Mouse (Mus musculus): ENCODE measurements at regions not wholly inside any gene's neighbourhood (a gene's known extent, or its start where the extent isn't known, plus 50 kb on each side); places are given as distances from the start of the nearest gene placed in this dataset.

GRCm38 (mm10) chr5:106376781-106377525 lies 81.0 kb downstream of the Barhl2 start:
- Histone ChIP-seq H3K27me3 (ENCODE audit: control insufficient read depth, insufficient read depth, low read length) (no peaks in the 10 kb centered on the region; the same call in 1 of the 2 replicates), H3K4me3 (replicated peaks; ENCODE audit: insufficient read depth, low read depth, low read length) (no peak overlapping the region), H3K4me1 (ENCODE audit: control insufficient read depth, insufficient read depth, low read length) (no peaks in the 10 kb centered on the region), H3K27ac (ENCODE audit: insufficient read depth, low read length) (no peak overlapping the region)
- TF ChIP-seq POLR2A (IDR thresholded peaks at IDR 0.05; ENCODE audit: borderline replicate concordance, insufficient read depth, low read length) (no peak), CTCF (IDR thresholded peaks at IDR 0.05; ENCODE audit: borderline replicate concordance, insufficient read depth, low read depth, low read length) (no peak)
- no peak for DNase-seq
- WGBS, result 37% methylated on average over 25 of the region's 25 CpGs

DNA sequence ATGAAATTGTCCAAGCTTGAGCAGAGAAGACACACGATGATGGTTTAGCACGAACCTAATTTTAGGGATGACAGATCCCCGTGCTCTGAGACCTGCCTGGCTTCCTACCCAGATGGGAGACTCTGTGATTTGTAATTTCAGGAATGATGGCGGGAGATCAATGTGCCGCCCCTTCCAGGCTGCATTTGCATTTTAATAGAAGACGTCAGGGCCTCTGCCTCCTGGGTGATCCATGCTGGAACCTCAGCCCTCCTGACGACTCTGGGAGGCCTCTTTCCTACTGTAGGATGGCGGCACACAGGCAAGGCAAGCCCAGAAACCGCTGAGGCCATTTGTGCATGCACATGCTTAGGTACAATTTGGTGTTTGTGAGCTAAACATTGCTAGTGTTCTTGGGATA lies 90.1 kb downstream of the Barhl2 start:
- WGBS, result 74% methylated on average over 9 of the region's 9 CpGs
- Histone ChIP-seq H3K27ac (ENCODE audit: insufficient read depth, low read length) (no peak overlapping the region), H3K4me1 (ENCODE audit: control insufficient read depth, insufficient read depth, low read length) (peaks cover 4% of the 10 kb centered on the region), H3K27me3 (ENCODE audit: control insufficient read depth, insufficient read depth, low read length) (no peaks in the 10 kb centered on the region), H3K4me3 (replicated peaks; ENCODE audit: insufficient read depth, low read depth, low read length) (no peak overlapping the region)
- no peak for TF ChIP-seq CTCF (IDR thresholded peaks at IDR 0.05; ENCODE audit: borderline replicate concordance, insufficient read depth, low read depth, low read length)
- no peak for DNase-seq

- 91% methylated on average over 5 of the region's 5 CpGs for WGBS
- no peak for TF ChIP-seq CTCF (IDR thresholded peaks at IDR 0.05; ENCODE audit: borderline replicate concordance, insufficient read depth, low read depth, low read length)
- TF ChIP-seq POLR2A (IDR thresholded peaks at IDR 0.05; ENCODE audit: borderline replicate concordance, insufficient read depth, low read length), result no peak
- H3K4me3 ChIP-seq (replicated peaks; ENCODE audit: insufficient read depth, low read depth, low read length), result no peak overlapping the region
Measured at GRCm38 (mm10) chr5:106367312-106367711, 90.7 kb downstream of the Barhl2 start.

DNA sequence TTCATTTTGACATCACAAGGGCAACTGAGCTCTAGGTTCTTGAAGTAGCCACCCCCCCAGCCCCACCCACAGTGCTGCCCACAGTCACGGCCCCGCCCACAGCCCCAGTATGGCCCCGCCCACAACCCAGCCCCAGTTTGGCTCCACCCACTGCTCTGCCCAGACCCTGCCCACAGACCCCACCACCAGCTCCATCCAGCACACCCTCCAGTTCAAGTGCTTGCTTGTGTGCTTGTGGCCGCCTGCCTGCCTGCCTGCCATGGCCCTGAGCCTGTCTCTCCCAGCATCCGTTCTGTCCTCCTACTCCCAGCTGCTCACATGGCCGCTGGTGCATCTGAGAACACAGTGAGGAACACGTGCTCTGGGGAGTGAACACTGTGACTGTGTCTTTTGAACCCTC lies 92.0 kb downstream of the Barhl2 start:
- H3K4me1 ChIP-seq (ENCODE audit: control insufficient read depth, insufficient read depth, low read length), result peaks cover 4% of the 10 kb centered on the region
- no peak for TF ChIP-seq CTCF (IDR thresholded peaks at IDR 0.05; ENCODE audit: borderline replicate concordance, insufficient read depth, low read depth, low read length)
- TF ChIP-seq POLR2A (IDR thresholded peaks at IDR 0.05; ENCODE audit: borderline replicate concordance, insufficient read depth, low read length), result no peak
- WGBS, result 81% methylated on average over 7 of the region's 7 CpGs

More at GRCm38 (mm10) chr5:106367312-106367711, 90.7 kb downstream of the Barhl2 start:
- DNase-seq, result no peak
- H3K27ac ChIP-seq (ENCODE audit: insufficient read depth, low read length), result no peak overlapping the region
- peaks cover 4% of the 10 kb centered on the region for H3K4me1 ChIP-seq (ENCODE audit: control insufficient read depth, insufficient read depth, low read length)
- no peaks in the 10 kb centered on the region for H3K27me3 ChIP-seq (ENCODE audit: control insufficient read depth, insufficient read depth, low read length)

DNA sequence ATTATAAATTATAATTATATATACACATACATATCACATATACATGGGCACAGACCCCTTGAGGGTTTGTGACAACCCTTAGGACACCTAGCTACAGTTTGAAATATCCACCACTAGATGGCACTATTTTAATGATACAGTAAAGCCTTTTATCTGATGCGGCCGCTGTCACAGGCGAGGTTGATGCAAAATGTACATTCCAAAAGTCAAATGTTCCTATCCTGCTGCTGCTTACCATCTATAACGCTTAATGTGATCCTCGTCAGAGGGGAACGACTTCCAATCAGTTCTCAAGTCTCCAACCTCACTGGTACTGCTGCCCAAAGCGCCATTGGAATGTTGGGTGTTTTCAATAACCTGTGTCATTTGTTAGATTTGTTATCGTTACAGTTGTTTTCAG lies 92.9 kb downstream of the Barhl2 start:
- 28% methylated on average over 8 of the region's 8 CpGs for WGBS
- H3K4me1 ChIP-seq (ENCODE audit: control insufficient read depth, insufficient read depth, low read length), result peaks cover 4% of the 10 kb centered on the region
- no peaks in the 10 kb centered on the region for H3K27me3 ChIP-seq (ENCODE audit: control insufficient read depth, insufficient read depth, low read length)
- TF ChIP-seq POLR2A (IDR thresholded peaks at IDR 0.05; ENCODE audit: borderline replicate concordance, insufficient read depth, low read length), result no peak
- TF ChIP-seq CTCF (IDR thresholded peaks at IDR 0.05; ENCODE audit: borderline replicate concordance, insufficient read depth, low read depth, low read length), result peak; percentile 54; the same call in 1 of the 2 replicates
- no peak overlapping the region for H3K4me3 ChIP-seq (replicated peaks; ENCODE audit: insufficient read depth, low read depth, low read length)
- peak; percentile 42 to 59 for DNase-seq
- no peak overlapping the region for H3K27ac ChIP-seq (ENCODE audit: insufficient read depth, low read length)

More for the DNA sequence above, 92.0 kb downstream of the Barhl2 start:
- no peak overlapping the region for H3K27ac ChIP-seq (ENCODE audit: insufficient read depth, low read length)
- H3K27me3 ChIP-seq (ENCODE audit: control insufficient read depth, insufficient read depth, low read length), result no peaks in the 10 kb centered on the region
- H3K4me3 ChIP-seq (replicated peaks; ENCODE audit: insufficient read depth, low read depth, low read length), result no peak overlapping the region
- DNase-seq, result no peak

GRCm38 (mm10) chr5:106351348-106351747 lies 106.6 kb downstream of the Barhl2 start:
- Histone ChIP-seq H3K4me1 (ENCODE audit: control insufficient read depth, insufficient read depth, low read length) (no peaks in the 10 kb centered on the region), H3K27ac (ENCODE audit: insufficient read depth, low read length) (no peak overlapping the region), H3K4me3 (replicated peaks; ENCODE audit: insufficient read depth, low read depth, low read length) (no peak overlapping the region), H3K27me3 (ENCODE audit: control insufficient read depth, insufficient read depth, low read length) (no peaks in the 10 kb centered on the region; the same call in 1 of the 2 replicates)
- TF ChIP-seq POLR2A (IDR thresholded peaks at IDR 0.05; ENCODE audit: borderline replicate concordance, insufficient read depth, low read length), result no peak
- no peak for TF ChIP-seq CTCF (IDR thresholded peaks at IDR 0.05; ENCODE audit: borderline replicate concordance, insufficient read depth, low read depth, low read length)
- WGBS, result 90% methylated on average over 8 of the region's 8 CpGs
- DNase-seq, result no peak

DNA sequence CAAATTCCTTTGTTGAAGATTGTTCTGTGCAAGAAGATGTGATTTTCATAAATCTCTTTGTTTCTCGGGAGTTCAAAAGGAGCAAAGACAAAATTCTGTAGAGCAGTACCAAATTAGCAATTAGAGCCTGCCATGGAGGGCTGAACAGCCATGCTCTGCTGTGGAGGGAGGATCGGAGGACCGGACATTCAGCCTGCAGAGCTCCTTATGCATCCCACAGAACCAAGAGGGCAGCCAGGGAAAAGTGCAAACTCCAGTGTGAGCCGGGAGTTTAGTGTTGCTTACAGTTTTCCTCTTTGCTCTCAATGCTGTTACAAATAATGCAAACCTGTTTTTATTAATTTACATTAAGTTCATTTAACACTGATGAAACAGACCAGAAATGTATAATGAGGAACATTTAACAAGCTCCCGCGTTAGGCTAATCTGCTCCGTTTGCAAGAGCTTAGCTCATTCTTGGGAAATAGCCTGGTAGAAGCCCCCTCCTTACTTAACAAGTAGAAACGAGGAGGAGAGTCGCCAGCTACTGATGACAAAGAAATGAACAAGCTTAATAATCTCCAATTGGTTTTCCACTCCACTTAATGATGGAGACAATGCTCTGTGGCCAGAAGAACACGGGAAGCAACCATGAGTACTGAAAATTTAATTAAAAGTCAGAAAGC lies 108.0 kb downstream of the Barhl2 start:
- H3K4me3 ChIP-seq (replicated peaks; ENCODE audit: insufficient read depth, low read depth, low read length), result no peak overlapping the region
- WGBS, result 77% methylated on average over 10 of the region's 10 CpGs
- no peaks in the 10 kb centered on the region; the same call in 1 of the 2 replicates for H3K27me3 ChIP-seq (ENCODE audit: control insufficient read depth, insufficient read depth, low read length)
- H3K27ac ChIP-seq (ENCODE audit: insufficient read depth, low read length), result no peak overlapping the region
- TF ChIP-seq POLR2A (IDR thresholded peaks at IDR 0.05; ENCODE audit: borderline replicate concordance, insufficient read depth, low read length), result no peak
- TF ChIP-seq CTCF (IDR thresholded peaks at IDR 0.05; ENCODE audit: borderline replicate concordance, insufficient read depth, low read depth, low read length), result no peak
- no peaks in the 10 kb centered on the region for H3K4me1 ChIP-seq (ENCODE audit: control insufficient read depth, insufficient read depth, low read length)
- no peak for DNase-seq

GRCm38 (mm10) chr5:106344308-106344707 lies 113.7 kb downstream of the Barhl2 start:
- WGBS, result 52% methylated on average over 8 of the region's 8 CpGs
- TF ChIP-seq CTCF (IDR thresholded peaks at IDR 0.05; ENCODE audit: borderline replicate concordance, insufficient read depth, low read depth, low read length) (no peak), POLR2A (IDR thresholded peaks at IDR 0.05; ENCODE audit: borderline replicate concordance, insufficient read depth, low read length) (no peak)
- DNase-seq, result no peak
- peaks cover 2% of the 10 kb centered on the region; the same call in 1 of the 2 replicates for H3K4me1 ChIP-seq (ENCODE audit: control insufficient read depth, insufficient read depth, low read length)
- H3K27me3 ChIP-seq (ENCODE audit: control insufficient read depth, insufficient read depth, low read length), result no peaks in the 10 kb centered on the region; the same call in 1 of the 2 replicates
- H3K27ac ChIP-seq (ENCODE audit: insufficient read depth, low read length), result no peak overlapping the region
- no peak overlapping the region for H3K4me3 ChIP-seq (replicated peaks; ENCODE audit: insufficient read depth, low read depth, low read length)

Measured in cerebellum, adult 2 months (tissue).